Mouse (Mus musculus) duodenum, adult 2 months (tissue): ENCODE results near the gene Mrm1. TPM values are rescaled to one million over a fixed set of nuclear protein-coding genes. Genes with fewer than 3 reads are reported as not detected.

Source experiments
- polyA plus RNA-seq: library from polyadenylated mRNA; depleted of rRNA; stranded (reverse); fragments of >200 nt; gene quantifications from 2 replicates; pipeline ENCODE4 v1.2.3, GENCODE M21; 2012; ENCODE audit warnings: low replicate concordance; rRNA removed

The Mrm1 gene
- 9.5 and 14.0 TPM in 2 replicates for polyA plus RNA-seq

DNA sequence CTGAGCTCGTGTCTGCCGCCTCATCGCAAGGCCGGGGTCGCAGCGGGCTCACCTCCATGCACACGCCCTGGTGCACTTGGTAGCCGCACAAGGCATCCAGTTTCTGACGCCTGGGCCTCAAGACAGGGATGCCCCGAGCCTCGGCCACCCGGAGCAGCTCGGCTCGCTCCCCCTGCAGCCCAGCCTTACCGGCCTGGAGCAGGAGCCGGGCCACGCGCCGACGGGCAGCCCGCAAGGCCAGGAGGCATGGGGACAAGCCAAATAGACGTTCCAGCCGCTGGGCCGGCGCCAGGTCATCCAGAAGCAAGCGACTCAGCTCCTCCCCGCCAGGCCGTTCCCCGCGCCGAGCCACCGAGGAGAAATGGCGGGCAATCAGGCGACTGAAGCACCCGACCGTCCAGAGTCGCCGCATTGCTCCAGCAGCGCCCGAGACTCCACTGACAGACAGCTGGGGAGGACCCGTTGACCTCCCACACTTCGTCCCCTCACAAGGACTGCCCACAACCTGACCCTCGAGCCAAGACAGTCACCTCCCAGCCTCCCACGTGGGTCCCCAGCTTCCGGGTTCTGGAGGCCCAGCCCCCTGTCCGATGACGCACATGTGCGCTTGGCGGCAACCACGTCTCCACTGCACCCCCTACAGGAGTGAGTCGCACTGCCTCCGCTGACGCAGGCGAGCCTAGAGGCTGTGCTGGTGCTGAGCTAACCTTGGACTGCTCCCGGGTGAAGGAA, at the start of gene Mrm1:
TSS of gene Mrm1 (minus strand) at position 555 of the 732 bp plus-strand sequence.

DNA sequence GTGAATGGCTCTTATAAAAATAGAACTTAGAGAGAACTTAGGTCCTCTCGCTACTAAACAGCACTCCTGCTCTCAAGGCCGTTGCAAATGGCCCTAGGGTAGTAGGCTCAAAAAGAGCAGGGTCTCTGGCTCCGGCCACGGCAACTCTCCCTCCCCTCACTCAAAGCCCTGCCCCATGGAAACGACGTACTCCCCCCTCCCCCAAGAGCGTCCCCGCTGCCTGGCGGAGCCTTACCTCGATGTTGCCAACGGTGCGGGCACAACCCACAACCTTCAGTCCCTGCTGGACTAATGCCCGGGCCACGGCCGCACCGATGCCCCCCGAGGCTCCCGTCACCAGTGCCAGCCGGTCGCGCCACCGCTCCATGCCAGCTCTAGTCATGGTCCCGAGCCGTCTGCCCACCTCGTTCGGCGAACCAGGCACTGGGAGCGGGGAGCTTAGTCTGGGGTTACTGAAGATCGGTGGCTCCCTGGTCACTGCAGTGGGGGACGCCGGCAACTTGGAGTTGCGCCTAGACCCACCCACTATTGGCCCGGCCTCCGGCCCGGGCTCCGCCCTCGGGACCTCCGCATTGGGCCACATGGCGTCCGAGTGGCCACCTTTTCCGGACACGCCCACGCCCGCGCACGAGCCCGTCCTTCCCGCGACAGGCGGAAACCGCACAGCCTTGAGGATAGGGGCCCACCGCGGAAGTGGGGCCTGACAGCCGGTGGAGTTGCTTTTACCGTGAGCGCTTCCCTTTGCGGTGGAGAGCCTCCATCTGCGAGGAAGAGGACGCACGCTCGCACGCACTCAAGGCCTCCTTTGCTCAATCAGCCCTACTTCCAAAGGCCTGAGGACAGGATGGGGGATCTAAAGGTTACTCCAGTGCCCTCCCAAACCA, 9.4 kb upstream of the Mrm1 start, which contains the start of gene Dhrs11:
TSS of gene Dhrs11 (minus strand) at position 479 of the 884 bp plus-strand sequence.

Other genes starting within 250 kb of the Mrm1 start
- 406 and 728 TPM in 2 replicates for gene Dhrs11, start 9.5 kb upstream of the Mrm1 start, polyA plus RNA-seq
- 5.5 and 13.4 TPM in 2 replicates for gene Ggnbp2, start 51.3 kb upstream of the Mrm1 start, polyA plus RNA-seq
- gene Myo19, start 60.6 kb upstream of the Mrm1 start, polyA plus RNA-seq = 8.7 and 17.0 TPM in 2 replicates
- 0.64 and 0.89 TPM in 2 replicates for gene Pigw, start 60.8 kb upstream of the Mrm1 start, polyA plus RNA-seq
- gene Znhit3, start 96.9 kb upstream of the Mrm1 start, polyA plus RNA-seq = 2.6 and 4.2 TPM in 2 replicates
- gene Car4, start 138.3 kb upstream of the Mrm1 start, polyA plus RNA-seq = 14.0 and 57.7 TPM in 2 replicates